Mouse (Mus musculus) liver, embryonic 13.5 days (tissue): ENCODE results near the gene Gm973. TPM values are rescaled to one million over a fixed set of nuclear protein-coding genes. Genes with fewer than 3 reads are reported as not detected.
A peak's percentile ranks its signal among the peaks of the same experiment; 100 is the strongest.
"Not testable (repeated sequence)": the region's sequence is repeated elsewhere in the genome, so short reads cannot be mapped to it uniquely, and the experiment has no call there.

ENCODE experiments used
- ATAC-seq: fragments of 200-750 bp; cut with Nextera tagmentation; 2 replicates; pipeline ENCODE4 v1.8.0; 2017; ENCODE audit warnings: low read depth, mild to moderate bottlenecking, moderate number of reproducible peaks, moderate library complexity
- DNase-seq: peaks from one replicate; pipeline ENCODE4 v3.0.0; 2022
- H3K27ac ChIP-seq: fragments of 300-500 bp; sonication (generic); 2 replicates; pipeline ENCODE4 v1.5.1; 2015; ENCODE audit warnings: moderate library complexity, mild to moderate bottlenecking, inconsistent platforms
- H3K27me3 ChIP-seq: fragments of 300-500 bp; sonication (generic); 2 replicates; pipeline ENCODE4 v1.6.1; 2015; ENCODE audit warnings: mild to moderate bottlenecking, inconsistent platforms
- H3K36me3 ChIP-seq: fragments of 300-500 bp; sonication (generic); 2 replicates; pipeline ENCODE4 v1.6.1; 2015; ENCODE audit warnings: mild to moderate bottlenecking, inconsistent platforms
- H3K4me1 ChIP-seq: fragments of 300-500 bp; sonication (generic); replicated peaks from 2 replicates; pipeline ENCODE4 v1.6.1; 2015; ENCODE audit warnings: inconsistent platforms
- H3K4me2 ChIP-seq: fragments of 300-500 bp; sonication (generic); 2 replicates; pipeline ENCODE4 v1.6.1; 2015; ENCODE audit warnings: inconsistent platforms, mild to moderate bottlenecking, moderate library complexity
- H3K4me3 ChIP-seq: fragments of 300-500 bp; sonication (generic); replicated peaks from 2 replicates; pipeline ENCODE4 v1.5.1; 2015; ENCODE audit warnings: mild to moderate bottlenecking, inconsistent platforms
- H3K9ac ChIP-seq: fragments of 300-500 bp; sonication (generic); 2 replicates; pipeline ENCODE4 v1.6.1; 2015; ENCODE audit warnings: mild to moderate bottlenecking, inconsistent platforms
- H3K9me3 ChIP-seq: fragments of 300-500 bp; sonication (generic); replicated peaks from 2 replicates; pipeline ENCODE4 v1.6.1; 2016; ENCODE audit warnings: inconsistent platforms
- WGBS: fragments of 180-500 bp; shearing (Covaris S2); methylation state at CpG from one replicate; pipeline ENCODE4 v1.1.7; 2015; ENCODE audit not compliant: insufficient replicate concordance; 5-methylcytosine and 5-hydroxymethylcytosine counted together
- polyA plus RNA-seq: library from polyadenylated mRNA; unstranded; fragments of >200 nt; fragmentation: Nextera tagmentation; extraction: Ambion mirVana; gene quantifications from 2 replicates; pipeline ENCODE4 v1.2.1, GENCODE M21; 2015

Gene Gm973
- polyA plus RNA-seq, 1 experiment from 2014 or later = 0.12 TPM

- Histone ChIP-seq H3K9ac (no peak overlapping the region), H3K4me2 (no peak overlapping the region), H3K36me3 (no peaks in the 10 kb centered on the region), H3K4me3 (no peak overlapping the region), H3K27ac (no peak overlapping the region), H3K4me1 (no peaks in the 10 kb centered on the region), H3K27me3 (no peaks in the 10 kb centered on the region), H3K9me3 (no peaks in the 10 kb centered on the region)
- DNase-seq (no peak), ATAC-seq (no peak)
- 72% methylated on average over 10 of the region's 10 CpGs for WGBS
Measured at GRCm38 (mm10) chr1:59609896-59610295, 93.8 kb downstream of the Gm973 start.

- WGBS = 68% methylated on average over 3 of the region's 3 CpGs
- H3K9ac ChIP-seq = no peak overlapping the region
- DNase-seq (no peak), ATAC-seq (no peak)
- no peaks in the 10 kb centered on the region for H3K9me3 ChIP-seq
- H3K27me3 ChIP-seq = no peaks in the 10 kb centered on the region
- no peak overlapping the region for H3K4me2 ChIP-seq
- H3K4me1 ChIP-seq = no peaks in the 10 kb centered on the region
- no peaks in the 10 kb centered on the region for H3K36me3 ChIP-seq
- no peak overlapping the region for H3K4me3 ChIP-seq
- no peak overlapping the region for H3K27ac ChIP-seq
Measured at GRCm38 (mm10) chr1:59610929-59611328, 94.9 kb downstream of the Gm973 start.

GRCm38 (mm10) chr1:59613795-59614194, 97.7 kb downstream of the Gm973 start:
- Histone ChIP-seq H3K4me1 (no peaks in the 10 kb centered on the region), H3K4me3 (no peak overlapping the region), H3K9ac (no peak overlapping the region), H3K27ac (no peak overlapping the region), H3K36me3 (no peaks in the 10 kb centered on the region), H3K4me2 (no peak overlapping the region), H3K27me3 (no peaks in the 10 kb centered on the region), H3K9me3 (no peaks in the 10 kb centered on the region)
- ATAC-seq (peak; percentile 36; the same call in 1 of the 2 replicates), DNase-seq (peak; percentile 47)
- 38% methylated on average over 6 of the region's 6 CpGs for WGBS

- no peaks in the 10 kb centered on the region for H3K27me3 ChIP-seq
- no peaks in the 10 kb centered on the region for H3K9me3 ChIP-seq
- H3K4me1 ChIP-seq = no peaks in the 10 kb centered on the region
- H3K4me2 ChIP-seq = no peak overlapping the region
- WGBS = 62% methylated on average over 2 of the region's 2 CpGs
- no peak overlapping the region for H3K27ac ChIP-seq
- DNase-seq = no peak
- no peak overlapping the region for H3K4me3 ChIP-seq
- no peak overlapping the region for H3K9ac ChIP-seq
- no peaks in the 10 kb centered on the region for H3K36me3 ChIP-seq
- ATAC-seq = no peak
Measured at GRCm38 (mm10) chr1:59615021-59615420, 99.0 kb downstream of the Gm973 start.

GRCm38 (mm10) chr1:59619201-59619600, 103.1 kb downstream of the Gm973 start:
- ATAC-seq = no peak
- Histone ChIP-seq H3K9me3 (no peaks in the 10 kb centered on the region), H3K9ac (no peak overlapping the region), H3K27me3 (no peaks in the 10 kb centered on the region), H3K4me2 (no peak overlapping the region), H3K4me3 (no peak overlapping the region), H3K27ac (no peak overlapping the region), H3K36me3 (no peaks in the 10 kb centered on the region), H3K4me1 (no peaks in the 10 kb centered on the region)
- WGBS = 71% methylated on average over 10 of the region's 10 CpGs
- no peak for DNase-seq

- DNase-seq (peak; percentile 48), ATAC-seq (peak; percentile 67)
- Histone ChIP-seq H3K4me2 (no peak overlapping the region), H3K4me1 (0 out of 2 replicates have a peak, but pooled peaks cover 6% of the 10 kb centered on the region), H3K27ac (no peak overlapping the region), H3K9me3 (no peaks in the 10 kb centered on the region), H3K4me3 (no peak overlapping the region), H3K27me3 (no peaks in the 10 kb centered on the region), H3K36me3 (no peaks in the 10 kb centered on the region), H3K9ac (no peak overlapping the region)
- WGBS = 21% methylated on average over 5 of the region's 5 CpGs
Measured at GRCm38 (mm10) chr1:59623325-59624017, 107.4 kb downstream of the Gm973 start.

GRCm38 (mm10) chr1:59625410-59625809, 109.3 kb downstream of the Gm973 start:
- Histone ChIP-seq H3K27me3 (no peaks in the 10 kb centered on the region), H3K36me3 (no peaks in the 10 kb centered on the region), H3K27ac (no peak overlapping the region), H3K4me3 (no peak overlapping the region), H3K4me2 (no peak overlapping the region), H3K4me1 (0 out of 2 replicates have a peak, but pooled peaks cover 6% of the 10 kb centered on the region), H3K9me3 (no peaks in the 10 kb centered on the region), H3K9ac (no peak overlapping the region)
- DNase-seq (no peak), ATAC-seq (no peak)
- WGBS = 70% methylated on average over 5 of the region's 5 CpGs

GRCm38 (mm10) chr1:59629194-59629593, 113.1 kb downstream of the Gm973 start:
- no peak overlapping the region for H3K4me2 ChIP-seq
- H3K27ac ChIP-seq = no peak overlapping the region
- 40% methylated on average over 6 of the region's 6 CpGs for WGBS
- no peak overlapping the region for H3K4me3 ChIP-seq
- no peaks in the 10 kb centered on the region for H3K9me3 ChIP-seq
- ATAC-seq (no peak), DNase-seq (no peak)
- H3K4me1 ChIP-seq = peaks cover 30% of the 10 kb centered on the region
- H3K36me3 ChIP-seq = no peaks in the 10 kb centered on the region
- no peak overlapping the region for H3K9ac ChIP-seq
- H3K27me3 ChIP-seq = no peaks in the 10 kb centered on the region

- not testable (repeated sequence) for H3K9ac ChIP-seq, H3K36me3 ChIP-seq, H3K9me3 ChIP-seq, H3K4me3 ChIP-seq, ATAC-seq, H3K4me2 ChIP-seq, H3K27ac ChIP-seq, DNase-seq, H3K27me3 ChIP-seq
- H3K4me1 ChIP-seq = peaks cover 25% of the 10 kb centered on the region
- WGBS = 83% methylated on average over 6 of the region's 6 CpGs
Measured at GRCm38 (mm10) chr1:59630356-59630755, 114.3 kb downstream of the Gm973 start.

GRCm38 (mm10) chr1:59631986-59632659, 116.1 kb downstream of the Gm973 start:
- ATAC-seq (peak; percentile 85), DNase-seq (peak; percentile 33)
- peaks cover 42% of the 10 kb centered on the region for H3K4me1 ChIP-seq
- no peaks in the 10 kb centered on the region for H3K9me3 ChIP-seq
- no peak overlapping the region for H3K9ac ChIP-seq
- no peak overlapping the region for H3K4me3 ChIP-seq
- no peaks in the 10 kb centered on the region for H3K36me3 ChIP-seq
- H3K27me3 ChIP-seq = no peaks in the 10 kb centered on the region
- 28% methylated on average over 5 of the region's 5 CpGs for WGBS
- no peak overlapping the region for H3K27ac ChIP-seq
- H3K4me2 ChIP-seq = 0 out of 2 replicates have a peak overlapping the region, but pooled peaks have one; percentile 4

GRCm38 (mm10) chr1:59633056-59633455, 117.0 kb downstream of the Gm973 start:
- H3K4me2 ChIP-seq = no peak overlapping the region
- no peak overlapping the region for H3K27ac ChIP-seq
- no peak overlapping the region for H3K4me3 ChIP-seq
- H3K36me3 ChIP-seq = no peaks in the 10 kb centered on the region
- DNase-seq (no peak), ATAC-seq (no peak)
- 27% methylated on average over 6 of the region's 6 CpGs for WGBS
- no peaks in the 10 kb centered on the region for H3K9me3 ChIP-seq
- H3K4me1 ChIP-seq = peaks cover 43% of the 10 kb centered on the region
- no peak overlapping the region for H3K9ac ChIP-seq
- no peaks in the 10 kb centered on the region for H3K27me3 ChIP-seq

GRCm38 (mm10) chr1:59636349-59636748, 120.3 kb downstream of the Gm973 start:
- DNase-seq (no peak), ATAC-seq (peak; percentile 78)
- WGBS = 50% methylated on average over 1 of the region's 1 CpGs
- no peak overlapping the region for H3K9ac ChIP-seq
- peaks cover 43% of the 10 kb centered on the region for H3K4me1 ChIP-seq
- no peaks in the 10 kb centered on the region for H3K9me3 ChIP-seq
- H3K27ac ChIP-seq = no peak overlapping the region
- no peak overlapping the region for H3K4me2 ChIP-seq
- H3K36me3 ChIP-seq = peaks cover 5% of the 10 kb centered on the region; the same call in 1 of the 2 replicates
- no peak overlapping the region for H3K4me3 ChIP-seq
- H3K27me3 ChIP-seq = no peaks in the 10 kb centered on the region
